Mouse (Mus musculus) inflammation-experienced regulatory T-cells (primary cell): ENCODE results near the gene Fmo5. TPM values are rescaled to one million over a fixed set of nuclear protein-coding genes. Genes with fewer than 3 reads are reported as not detected.

Experiments
- polyA plus RNA-seq, 2 experiments: library from polyadenylated mRNA; unstranded; fragments of 100-300 nt; shearing (Covaris generic); gene quantifications; one replicate each; pipeline ENCODE4 v1.2.1; 2017

Gene Fmo5
- 10 to 100 TPM; 15.7 to 16.1 TPM for polyA plus RNA-seq

GRCm38 (mm10) chr3:97628391-97629001, at the start of gene Fmo5:
Gene Fmo5, plus strand, starts transcription at chr3:97628804.

GRCm38 (mm10) chr3:97609845-97610410, 18.7 kb upstream of the Fmo5 start, which contains the start of gene Chd1l:
Gene Chd1l, minus strand, starts transcription at chr3:97610203.

GRCm38 (mm10) chr3:97657655-97658411, 29.2 kb downstream of the Fmo5 start, which contains the start of gene Prkab2:
Gene Prkab2, plus strand, starts transcription at chr3:97658193.

DNA sequence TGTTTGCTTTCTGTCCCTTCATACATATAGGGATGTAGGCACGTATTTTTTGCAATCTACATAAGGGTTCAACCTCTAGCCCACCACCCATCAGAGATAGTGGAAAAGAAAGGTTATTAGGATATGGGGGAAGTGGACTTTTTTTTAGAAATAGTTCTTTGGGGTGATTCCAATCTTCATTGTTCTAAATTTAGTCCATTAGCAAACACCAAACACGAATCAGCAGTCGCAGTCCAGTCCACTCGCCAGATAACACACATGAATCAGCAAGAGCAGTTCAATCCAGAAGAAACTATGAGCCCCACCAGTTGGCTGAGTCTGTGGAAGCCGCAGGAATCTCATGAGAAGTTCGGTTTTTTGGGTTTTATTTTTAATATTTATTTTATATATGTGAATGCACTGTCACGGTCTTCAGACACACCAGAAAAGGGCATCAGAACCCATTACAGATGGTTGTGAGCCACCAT, 46.1 kb downstream of the Fmo5 start, which contains the start of gene Gm17651:
Gene Gm17651, minus strand, starts transcription at position 51 of the 467 bp plus-strand sequence.

Other genes with a start within 250 kb of the Fmo5 start
- under 1 TPM in 1 of 2 experiments, not detected in 1; 0.04 TPM for gene Olfr1402, start 206.8 kb upstream of the Fmo5 start, polyA plus RNA-seq
- 10 to 100 TPM; 35.2 to 54.5 TPM for gene Chd1l, start 18.6 kb upstream of the Fmo5 start, polyA plus RNA-seq
- 1 to 10 TPM; 2.1 to 4.7 TPM for gene Prkab2, start 29.4 kb downstream of the Fmo5 start, polyA plus RNA-seq
- gene Gm17651, start 45.9 kb downstream of the Fmo5 start, polyA plus RNA-seq = not detected